Mouse (Mus musculus): ENCODE results near the gene Ift80. TPM values are rescaled to one million over a fixed set of nuclear protein-coding genes. Genes with fewer than 3 reads are reported as not detected.

Gene Ift80
- polyA plus RNA-seq, 1 experiment from 2014 or later: 20.7 TPM

DNA sequence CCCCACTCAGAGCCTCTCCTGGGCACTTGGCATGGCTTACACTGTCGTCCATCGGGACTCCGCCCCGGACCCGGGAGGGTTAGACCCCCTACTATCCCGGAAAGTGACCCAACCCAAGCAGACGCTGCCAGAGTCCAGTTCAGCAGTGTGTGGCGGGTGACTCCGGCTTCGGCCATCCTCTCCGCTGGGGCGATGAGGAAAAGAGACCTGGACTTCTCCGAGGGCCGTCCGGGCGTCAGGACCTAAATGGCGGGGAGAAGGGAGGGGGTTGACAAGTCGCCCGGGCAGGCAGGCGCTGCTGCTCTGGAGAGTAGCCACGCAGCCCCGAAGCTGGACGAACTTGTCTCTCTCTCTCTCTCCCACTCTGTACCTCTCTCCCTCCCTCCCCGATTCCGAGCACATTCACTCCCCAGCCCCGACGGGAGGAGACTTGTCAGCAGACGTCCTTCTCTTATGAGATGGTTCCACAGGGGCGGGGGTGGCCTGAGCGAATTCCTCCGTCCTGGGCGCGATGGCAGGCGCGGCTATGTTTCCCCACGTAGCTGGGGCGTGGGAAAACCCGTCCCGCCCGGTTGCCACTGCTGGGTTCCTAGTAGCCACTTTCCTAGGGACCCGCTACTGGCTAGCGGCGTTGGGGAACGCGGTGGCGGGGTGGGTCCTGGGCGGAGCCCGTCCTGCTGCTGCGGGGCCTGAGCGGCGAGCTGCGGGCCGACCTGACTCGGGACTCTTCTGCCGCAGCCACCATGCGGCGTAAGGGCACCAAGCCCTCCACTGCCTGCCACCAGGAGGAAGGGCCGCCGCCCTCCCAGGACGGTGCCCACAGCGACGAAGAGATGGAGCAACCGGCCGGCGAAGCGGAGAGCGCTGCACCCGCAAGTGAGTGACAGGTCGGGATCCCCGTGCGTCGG, 1.2 kb upstream of the Ift80 start:
- under 1% methylated on average over 72 of the region's 72 CpGs for WGBS
- ATAC-seq (ENCODE audit: low read depth): peak; percentile 71
- no peaks in the 10 kb centered on the region for H3K9me3 ChIP-seq (ENCODE audit: control insufficient read depth, low read length)
- peaks cover 8% of the 10 kb centered on the region for H3K4me1 ChIP-seq (replicated peaks; ENCODE audit: control insufficient read depth, insufficient read depth, low read length)
- peak overlapping the region; percentile 97 for H3K27ac ChIP-seq (ENCODE audit: low read length)
- no peaks in the 10 kb centered on the region for H3K27me3 ChIP-seq (ENCODE audit: control insufficient read depth, insufficient read depth, low read depth, low read length)
- peak overlapping the region; percentile 97 for H3K9ac ChIP-seq (ENCODE audit: low read length)
- H3K4me2 ChIP-seq (ENCODE audit: low read depth, low read length): peak overlapping the region; percentile 83
- H3K36me3 ChIP-seq (ENCODE audit: control insufficient read depth, insufficient read depth, low read length): no peaks in the 10 kb centered on the region
- peak overlapping the region; percentile 99 for H3K4me3 ChIP-seq (ENCODE audit: low read length)

DNA sequence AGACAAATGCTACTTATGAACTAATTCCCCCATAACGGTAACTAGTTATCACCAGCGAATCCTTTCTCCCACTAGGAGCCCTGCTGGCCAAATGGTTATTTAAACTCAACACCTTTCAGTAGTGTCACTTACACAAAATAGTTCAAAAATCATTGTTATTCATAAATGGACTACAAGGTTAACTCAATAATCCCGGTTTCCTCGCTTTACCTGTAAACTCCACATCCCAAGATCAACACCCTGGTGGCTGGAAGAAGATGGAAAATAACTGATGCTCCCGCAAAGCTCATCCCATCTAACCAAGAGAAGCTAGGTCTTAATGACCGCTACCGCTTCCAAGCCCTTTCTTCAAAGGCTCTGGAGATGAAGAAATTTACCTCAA, 324 bp downstream of the Ift80 start:
- peak overlapping the region; percentile 99 for H3K4me3 ChIP-seq (ENCODE audit: low read length)
- peak overlapping the region; percentile 73 for H3K4me2 ChIP-seq (ENCODE audit: low read depth, low read length)
- peaks cover 8% of the 10 kb centered on the region for H3K4me1 ChIP-seq (replicated peaks; ENCODE audit: control insufficient read depth, insufficient read depth, low read length)
- no peak; the same call in 1 of the 2 replicates for ATAC-seq (ENCODE audit: low read depth)
- H3K27ac ChIP-seq (ENCODE audit: low read length): peak overlapping the region; percentile 41; the same call in 1 of the 2 replicates
- H3K27me3 ChIP-seq (ENCODE audit: control insufficient read depth, insufficient read depth, low read depth, low read length): no peaks in the 10 kb centered on the region
- under 1% methylated on average over 7 of the region's 7 CpGs for WGBS
- peak overlapping the region; percentile 72 for H3K9ac ChIP-seq (ENCODE audit: low read length)
- H3K9me3 ChIP-seq (ENCODE audit: control insufficient read depth, low read length): no peaks in the 10 kb centered on the region
- H3K36me3 ChIP-seq (ENCODE audit: control insufficient read depth, insufficient read depth, low read length): no peaks in the 10 kb centered on the region

DNA sequence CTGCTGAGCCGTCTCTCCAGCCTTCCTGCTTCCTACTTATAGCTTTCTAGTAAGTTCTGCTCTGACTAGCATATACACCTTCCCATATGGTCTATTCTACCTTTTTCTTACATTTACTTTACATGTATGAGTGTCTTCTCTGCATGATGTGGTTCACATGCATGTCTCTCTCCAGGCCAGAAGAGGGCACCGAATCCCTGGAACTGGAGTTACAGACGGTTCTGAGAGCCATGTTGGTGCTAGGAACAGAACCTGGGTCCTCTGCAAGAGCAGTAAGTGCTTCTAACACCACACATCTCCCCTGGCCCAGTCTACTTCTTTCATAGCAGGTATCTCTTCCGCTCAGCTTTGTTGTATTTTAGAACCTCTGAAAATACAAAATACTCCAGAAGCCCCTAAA, 1.6 kb downstream of the Ift80 start:
- Histone ChIP-seq H3K36me3 (ENCODE audit: control insufficient read depth, insufficient read depth, low read length) (no peaks in the 10 kb centered on the region), H3K4me1 (replicated peaks; ENCODE audit: control insufficient read depth, insufficient read depth, low read length) (peaks cover 6% of the 10 kb centered on the region), H3K27me3 (ENCODE audit: control insufficient read depth, insufficient read depth, low read depth, low read length) (no peaks in the 10 kb centered on the region), H3K4me2 (ENCODE audit: low read depth, low read length) (no peak overlapping the region), H3K9me3 (ENCODE audit: control insufficient read depth, low read length) (no peaks in the 10 kb centered on the region), H3K9ac (ENCODE audit: low read length) (no peak overlapping the region), H3K4me3 (ENCODE audit: low read length) (no peak overlapping the region), H3K27ac (ENCODE audit: low read length) (no peak overlapping the region)
- ATAC-seq (ENCODE audit: low read depth): no peak
- 86% methylated on average over 4 of the region's 4 CpGs for WGBS

DNA sequence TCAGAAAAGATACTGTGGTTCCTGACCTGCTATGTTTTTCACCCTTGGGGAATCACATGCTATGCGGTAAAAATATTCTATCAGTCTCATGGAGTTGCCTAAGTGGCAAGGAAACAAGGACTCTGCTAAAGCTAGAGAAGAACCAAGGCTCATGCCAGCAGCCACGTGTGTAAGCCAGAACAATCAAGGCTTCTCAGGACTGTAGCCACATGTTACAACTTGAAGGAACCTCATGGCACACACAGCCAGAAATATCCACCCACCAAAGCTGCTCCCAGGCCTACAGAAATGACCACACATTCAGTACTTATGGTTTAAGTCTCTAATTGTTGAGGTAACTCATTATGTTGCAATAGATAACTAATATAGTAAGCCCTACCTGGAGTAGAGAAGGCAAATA, 17.8 kb downstream of the Ift80 start:
- no peak for ATAC-seq (ENCODE audit: low read depth)
- Histone ChIP-seq H3K4me3 (ENCODE audit: low read length) (no peak overlapping the region), H3K36me3 (ENCODE audit: control insufficient read depth, insufficient read depth, low read length) (no peaks in the 10 kb centered on the region; the same call in 1 of the 2 replicates), H3K4me2 (ENCODE audit: low read depth, low read length) (no peak overlapping the region), H3K9me3 (ENCODE audit: control insufficient read depth, low read length) (no peaks in the 10 kb centered on the region), H3K9ac (ENCODE audit: low read length) (no peak overlapping the region), H3K27ac (ENCODE audit: low read length) (no peak overlapping the region), H3K27me3 (ENCODE audit: control insufficient read depth, insufficient read depth, low read depth, low read length) (no peaks in the 10 kb centered on the region), H3K4me1 (replicated peaks; ENCODE audit: control insufficient read depth, insufficient read depth, low read length) (no peaks in the 10 kb centered on the region)
- 72% methylated on average over 2 of the region's 2 CpGs for WGBS

DNA sequence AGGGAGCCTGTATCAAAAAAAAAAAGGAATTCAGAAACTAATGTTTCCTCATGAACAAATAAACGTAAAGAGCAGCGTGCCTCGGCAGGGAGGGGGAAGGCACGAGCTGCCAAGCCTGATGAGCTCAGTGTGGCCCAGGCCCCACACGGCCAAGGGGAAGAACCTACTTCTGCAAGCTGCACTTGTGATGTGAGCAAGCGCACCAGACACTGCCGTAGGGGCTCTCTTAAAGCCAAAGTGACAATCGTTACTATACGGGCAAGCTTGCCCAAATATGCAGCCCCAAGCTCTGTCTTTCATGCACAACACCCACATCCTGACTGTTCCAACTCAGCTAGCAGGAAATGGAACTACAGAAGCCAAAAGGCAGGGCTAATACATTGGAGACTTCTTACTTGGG, 23.5 kb downstream of the Ift80 start:
- 0 out of 2 replicates have a peak, but pooled peaks have one; percentile 52 for ATAC-seq (ENCODE audit: low read depth)
- H3K9ac ChIP-seq (ENCODE audit: low read length): no peak overlapping the region
- H3K4me1 ChIP-seq (replicated peaks; ENCODE audit: control insufficient read depth, insufficient read depth, low read length): 0 out of 2 replicates have a peak, but pooled peaks cover 3% of the 10 kb centered on the region
- peaks cover 2% of the 10 kb centered on the region; the same call in 1 of the 2 replicates for H3K36me3 ChIP-seq (ENCODE audit: control insufficient read depth, insufficient read depth, low read length)
- no peaks in the 10 kb centered on the region for H3K27me3 ChIP-seq (ENCODE audit: control insufficient read depth, insufficient read depth, low read depth, low read length)
- 54% methylated on average over 9 of the region's 9 CpGs for WGBS
- H3K9me3 ChIP-seq (ENCODE audit: control insufficient read depth, low read length): no peaks in the 10 kb centered on the region
- no peak overlapping the region for H3K4me2 ChIP-seq (ENCODE audit: low read depth, low read length)
- no peak overlapping the region for H3K27ac ChIP-seq (ENCODE audit: low read length)
- no peak overlapping the region for H3K4me3 ChIP-seq (ENCODE audit: low read length)

DNA sequence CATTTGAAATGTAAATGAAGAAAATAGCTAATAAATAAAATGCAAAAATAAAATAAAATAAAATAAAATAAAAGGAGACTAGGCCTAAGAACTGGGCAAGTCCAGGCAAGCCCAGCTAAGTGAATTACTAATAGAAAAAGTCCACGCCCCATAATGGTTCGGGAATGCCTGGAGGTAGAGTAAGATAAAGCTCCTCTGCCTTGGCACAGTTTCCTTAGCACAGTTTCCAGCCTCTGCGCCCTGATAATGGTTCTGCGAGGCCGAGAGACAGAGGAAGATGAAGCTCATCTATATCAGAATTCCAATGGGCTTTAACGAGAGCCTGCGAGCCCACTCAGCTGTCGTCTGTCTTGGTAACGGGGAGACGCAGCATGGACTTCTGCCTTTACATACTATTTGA, 25.2 kb downstream of the Ift80 start:
- Histone ChIP-seq H3K27me3 (ENCODE audit: control insufficient read depth, insufficient read depth, low read depth, low read length) (no peaks in the 10 kb centered on the region), H3K27ac (ENCODE audit: low read length) (no peak overlapping the region), H3K4me1 (replicated peaks; ENCODE audit: control insufficient read depth, insufficient read depth, low read length) (0 out of 2 replicates have a peak, but pooled peaks cover 3% of the 10 kb centered on the region), H3K36me3 (ENCODE audit: control insufficient read depth, insufficient read depth, low read length) (peaks cover 2% of the 10 kb centered on the region; the same call in 1 of the 2 replicates), H3K9ac (ENCODE audit: low read length) (no peak overlapping the region), H3K9me3 (ENCODE audit: control insufficient read depth, low read length) (no peaks in the 10 kb centered on the region), H3K4me2 (ENCODE audit: low read depth, low read length) (no peak overlapping the region), H3K4me3 (ENCODE audit: low read length) (no peak overlapping the region)
- WGBS: 87% methylated on average over 10 of the region's 10 CpGs
- no peak for ATAC-seq (ENCODE audit: low read depth)

DNA sequence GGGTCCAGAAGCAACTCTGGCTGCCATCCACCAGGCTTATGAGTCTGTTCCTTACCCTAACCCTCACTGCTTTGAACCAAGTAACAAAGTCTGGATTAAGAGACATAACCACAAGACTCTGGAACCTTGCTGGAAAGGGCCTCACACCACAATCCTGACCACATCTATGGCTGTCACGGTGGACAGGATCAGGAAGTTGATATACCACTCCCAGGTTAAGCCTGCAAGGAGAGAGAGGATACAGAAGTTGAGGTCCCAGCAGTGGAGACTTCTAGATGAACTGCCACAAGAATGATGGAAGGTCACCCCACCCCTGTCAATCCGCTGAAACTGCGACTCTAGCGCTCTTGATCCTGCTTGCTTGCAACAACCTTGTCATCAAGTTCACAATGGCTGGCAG, 26.7 kb downstream of the Ift80 start:
- no peak overlapping the region for H3K4me2 ChIP-seq (ENCODE audit: low read depth, low read length)
- WGBS: 86% methylated on average over 4 of the region's 4 CpGs
- H3K9me3 ChIP-seq (ENCODE audit: control insufficient read depth, low read length): no peaks in the 10 kb centered on the region
- no peaks in the 10 kb centered on the region for H3K27me3 ChIP-seq (ENCODE audit: control insufficient read depth, insufficient read depth, low read depth, low read length)
- no peak overlapping the region for H3K27ac ChIP-seq (ENCODE audit: low read length)
- H3K9ac ChIP-seq (ENCODE audit: low read length): no peak overlapping the region
- no peak for ATAC-seq (ENCODE audit: low read depth)
- no peak overlapping the region for H3K4me3 ChIP-seq (ENCODE audit: low read length)
- peaks cover 2% of the 10 kb centered on the region; the same call in 1 of the 2 replicates for H3K36me3 ChIP-seq (ENCODE audit: control insufficient read depth, insufficient read depth, low read length)
- 0 out of 2 replicates have a peak, but pooled peaks cover 3% of the 10 kb centered on the region for H3K4me1 ChIP-seq (replicated peaks; ENCODE audit: control insufficient read depth, insufficient read depth, low read length)

DNA sequence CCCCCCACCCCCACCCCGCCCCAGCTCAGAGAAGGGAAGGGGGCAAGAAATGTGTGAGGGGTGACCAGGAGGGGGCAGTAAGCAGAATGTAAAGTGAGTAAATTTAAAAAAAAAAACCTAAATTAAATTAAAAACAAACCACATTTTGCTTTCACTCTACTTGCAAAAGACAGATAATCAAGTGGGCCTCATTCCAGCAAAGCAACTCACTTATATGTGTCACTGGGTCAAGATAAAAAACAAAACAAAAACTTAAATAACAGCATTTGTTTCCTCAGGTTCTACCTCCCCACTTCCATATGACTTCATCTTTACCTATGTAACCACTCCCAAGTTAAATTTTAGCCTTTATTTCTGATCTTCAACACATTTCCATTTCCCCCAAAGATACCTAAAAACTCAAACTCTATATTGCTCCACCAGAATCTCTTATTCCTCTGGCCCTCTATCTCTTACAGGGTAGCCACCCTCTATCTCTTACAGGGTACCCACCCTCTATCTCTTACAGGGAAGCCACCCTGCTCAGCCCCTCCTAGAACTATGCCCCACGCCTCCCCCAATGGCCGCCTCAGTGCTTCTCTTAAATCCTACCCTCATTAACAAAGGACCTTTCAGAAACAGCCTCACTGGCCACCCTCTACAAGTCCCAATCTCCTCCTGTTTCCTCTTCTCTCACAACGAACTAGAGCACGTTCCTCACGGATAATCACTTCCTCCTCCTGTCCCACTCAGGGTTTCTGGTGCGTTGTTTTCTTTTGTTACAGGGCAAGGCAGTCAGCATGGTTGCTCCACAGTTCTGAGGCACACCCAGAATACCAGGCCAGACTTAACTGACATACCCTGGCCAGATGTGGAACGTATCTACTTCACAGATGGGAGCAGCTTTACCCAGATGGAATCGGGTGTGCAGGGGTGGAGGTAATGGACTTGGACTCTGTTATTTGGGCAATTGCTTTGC, 28.6 kb downstream of the Ift80 start:
- ATAC-seq (ENCODE audit: low read depth): peak; percentile 55; the same call in 1 of the 2 replicates
- Histone ChIP-seq H3K27ac (ENCODE audit: low read length) (peak overlapping the region; percentile 2; the same call in 1 of the 2 replicates), H3K27me3 (ENCODE audit: control insufficient read depth, insufficient read depth, low read depth, low read length) (no peaks in the 10 kb centered on the region), H3K4me2 (ENCODE audit: low read depth, low read length) (no peak overlapping the region), H3K36me3 (ENCODE audit: control insufficient read depth, insufficient read depth, low read length) (peaks cover 2% of the 10 kb centered on the region; the same call in 1 of the 2 replicates), H3K9ac (ENCODE audit: low read length) (no peak overlapping the region), H3K4me3 (ENCODE audit: low read length) (no peak overlapping the region), H3K9me3 (ENCODE audit: control insufficient read depth, low read length) (no peaks in the 10 kb centered on the region), H3K4me1 (replicated peaks; ENCODE audit: control insufficient read depth, insufficient read depth, low read length) (0 out of 2 replicates have a peak, but pooled peaks cover 3% of the 10 kb centered on the region)
- 53% methylated on average over 9 of the region's 9 CpGs for WGBS

All from lung, embryonic 16.5 days (tissue).